Mouse (Mus musculus) stomach, embryonic 14.5 days (tissue): Measurements from ENCODE around the gene Hck. TPM values are rescaled to one million over a fixed set of nuclear protein-coding genes. Genes with fewer than 3 reads are reported as not detected.

Source experiments
- ATAC-seq: fragments of 200-750 bp; cut with Nextera tagmentation; 2 replicates; pipeline ENCODE4 v1.8.0; 2017; ENCODE audit warnings: low read depth, moderate TSS enrichment; ENCODE audit not compliant: insufficient number of reproducible peaks, insufficient read depth, low FRiP score
- H3K27ac ChIP-seq: fragments of 300-500 bp; sonication (generic); 2 replicates; pipeline ENCODE4 v1.5.1; 2014; ENCODE audit warnings: mild to moderate bottlenecking, low read length, moderate library complexity, mixed read lengths
- H3K27me3 ChIP-seq: fragments of 300-500 bp; sonication (generic); 2 replicates; pipeline ENCODE4 v1.6.1; 2014; ENCODE audit warnings: low read length, control low read depth, mixed read lengths; ENCODE audit not compliant: control insufficient read depth, insufficient read depth
- H3K36me3 ChIP-seq: fragments of 300-500 bp; sonication (generic); 2 replicates; pipeline ENCODE4 v1.6.1; 2014; ENCODE audit warnings: mild to moderate bottlenecking, control low read depth, low read length, moderate library complexity, mixed read lengths; ENCODE audit not compliant: control insufficient read depth, insufficient read depth
- H3K4me1 ChIP-seq: fragments of 300-500 bp; sonication (generic); 2 replicates; pipeline ENCODE4 v1.6.1; 2014; ENCODE audit warnings: low read length, control low read depth, mixed read lengths; ENCODE audit not compliant: control insufficient read depth, insufficient read depth
- H3K4me2 ChIP-seq: fragments of 300-500 bp; sonication (generic); replicated peaks from 2 replicates; pipeline ENCODE4 v1.6.1; 2014; ENCODE audit warnings: low read depth, low read length, control low read depth
- H3K4me3 ChIP-seq: fragments of 300-500 bp; sonication (generic); 2 replicates; pipeline ENCODE4 v1.5.1; 2014; ENCODE audit warnings: low read depth, low read length, control low read depth
- H3K9ac ChIP-seq: fragments of 300-500 bp; sonication (generic); replicated peaks from 2 replicates; pipeline ENCODE4 v1.6.1; 2014; ENCODE audit warnings: low read depth, mild to moderate bottlenecking, control low read depth, low read length, moderate library complexity, mixed read lengths
- H3K9me3 ChIP-seq: fragments of 300-500 bp; sonication (generic); 2 replicates; pipeline ENCODE4 v1.6.1; 2016; ENCODE audit warnings: low read depth, low read length, control low read depth; ENCODE audit not compliant: control insufficient read depth
- WGBS: fragments of 180-500 bp; shearing (Covaris S2); extraction: QIAGEN DNeasy Blood & Tissue Kit; methylation state at CpG from one replicate; pipeline ENCODE4 v1.1.7; 2014; 5-methylcytosine and 5-hydroxymethylcytosine counted together
- polyA plus RNA-seq: library from polyadenylated mRNA; unstranded; fragments of >200 nt; fragmentation: Nextera tagmentation; extraction: Ambion mirVana; gene quantifications from 2 replicates; pipeline ENCODE4 v1.2.1, GENCODE M21; 2014

Hck gene
- polyA plus RNA-seq, result 4.3 and 4.9 TPM in 2 replicates

DNA sequence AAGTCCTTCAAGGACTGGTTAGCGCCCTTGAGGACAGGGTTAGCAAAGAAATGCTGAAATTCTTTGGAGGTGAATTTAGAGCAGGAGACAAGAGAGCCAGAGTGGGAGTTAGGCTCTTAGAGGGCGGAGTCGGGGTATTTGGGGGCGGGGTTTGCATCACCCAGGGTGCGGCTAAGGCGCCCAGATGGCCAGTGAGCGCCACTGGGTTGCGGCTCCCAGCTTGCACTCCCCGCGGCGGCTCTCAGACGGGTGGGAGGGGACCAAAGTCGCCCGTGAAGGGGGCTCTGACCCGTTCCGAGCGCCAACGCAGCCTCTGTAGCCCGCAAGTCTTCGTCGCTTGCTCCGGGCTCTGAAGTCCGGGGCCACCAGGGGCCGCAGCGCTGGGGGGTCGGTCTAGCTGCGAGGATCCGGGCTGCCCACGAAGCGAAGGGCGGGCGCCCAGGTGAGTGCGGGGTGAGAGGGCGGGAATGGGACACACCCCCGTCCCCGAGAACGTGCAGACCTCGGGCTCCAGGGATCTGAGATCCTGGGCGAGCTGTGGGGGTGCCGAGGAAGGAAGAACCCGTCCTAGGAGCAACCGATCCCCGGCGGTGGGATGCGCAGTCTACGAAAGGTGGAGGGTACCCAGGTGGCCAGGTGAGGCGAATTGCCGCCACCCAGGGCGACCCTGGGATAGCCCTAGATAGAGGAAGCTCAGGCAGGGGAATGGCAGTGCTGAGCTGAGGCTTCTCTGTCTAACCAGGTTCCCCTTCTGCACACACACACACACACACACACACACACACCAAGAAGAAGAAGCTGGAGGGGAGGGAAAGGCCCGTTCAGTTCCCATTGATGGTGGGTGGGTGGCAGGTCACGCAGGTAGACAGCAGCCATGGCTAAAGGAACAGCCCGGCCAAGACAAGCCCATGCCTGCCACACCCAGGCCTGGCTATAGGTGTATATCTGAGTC lies at the start of gene Hck:
Hck (plus strand) TSS at position 156 of the 952 bp plus-strand sequence.
- ATAC-seq, result peak; percentile 67; the same call in 1 of the 2 replicates
- Histone ChIP-seq H3K4me1 (peaks cover 8% of the 10 kb centered on the region; the same call in 1 of the 2 replicates), H3K9ac (no peak within 1 kb of the TSS), H3K27me3 (peaks cover 17% of the 10 kb centered on the region; the same call in 1 of the 2 replicates), H3K27ac (no peak within 1 kb of the TSS), H3K4me2 (peak within 1 kb of the TSS; percentile 71), H3K4me3 (peak within 1 kb of the TSS; percentile 37), H3K9me3 (no peaks in the 10 kb centered on the region), H3K36me3 (no peaks in the 10 kb centered on the region)
- WGBS, result 3% methylated on average over 52 of the region's 52 CpGs

DNA sequence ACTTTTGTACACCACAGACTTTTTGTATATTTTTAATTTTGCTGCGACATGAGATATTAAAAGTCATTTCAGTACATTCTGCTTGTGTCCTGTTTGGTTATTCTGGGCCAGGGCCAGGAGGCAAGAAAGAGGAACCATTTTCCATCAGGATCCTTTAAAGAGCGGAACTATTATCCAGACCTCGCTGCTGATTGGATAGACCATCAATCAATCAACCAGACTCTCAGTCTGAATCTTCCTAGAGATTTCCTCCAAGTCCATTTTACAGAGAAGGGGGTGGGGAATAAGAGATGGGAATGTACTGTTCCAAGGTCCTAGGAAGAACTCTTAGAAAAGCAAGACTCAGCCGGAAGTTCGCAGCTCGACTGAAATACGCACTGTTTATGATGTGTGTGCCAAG lies 48.1 kb upstream of the Hck start:
- Histone ChIP-seq H3K4me3 (no peak overlapping the region), H3K27ac (no peak overlapping the region), H3K36me3 (no peaks in the 10 kb centered on the region), H3K9me3 (no peaks in the 10 kb centered on the region), H3K4me1 (no peaks in the 10 kb centered on the region), H3K9ac (no peak overlapping the region), H3K27me3 (no peaks in the 10 kb centered on the region), H3K4me2 (no peak overlapping the region)
- ATAC-seq, result no peak
- WGBS, result 79% methylated on average over 7 of the region's 7 CpGs

DNA sequence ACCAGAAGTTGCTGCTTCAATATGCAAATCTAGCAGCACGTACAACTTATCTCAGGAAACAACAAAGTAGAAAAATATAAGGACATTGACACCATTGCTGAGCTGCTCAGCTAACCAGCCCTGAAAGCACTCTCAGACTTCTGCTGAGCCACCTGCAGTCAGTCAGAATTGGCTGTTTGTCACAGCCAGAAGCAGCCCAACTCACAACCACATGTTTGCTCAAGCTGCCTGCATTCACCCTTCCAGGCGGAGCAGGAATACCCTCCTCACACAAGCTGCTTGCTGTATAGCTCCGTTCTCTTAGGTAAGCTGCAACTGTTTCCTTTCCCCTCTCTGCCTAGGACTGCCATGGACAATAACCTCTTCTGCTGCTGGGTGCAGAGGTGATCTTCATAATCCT lies 44.9 kb upstream of the Hck start:
- H3K9ac ChIP-seq, result no peak overlapping the region
- 42% methylated on average over 3 of the region's 3 CpGs for WGBS
- H3K9me3 ChIP-seq, result no peaks in the 10 kb centered on the region
- H3K27me3 ChIP-seq, result no peaks in the 10 kb centered on the region
- ATAC-seq, result no peak
- no peaks in the 10 kb centered on the region for H3K4me1 ChIP-seq
- H3K27ac ChIP-seq, result no peak overlapping the region
- H3K4me2 ChIP-seq, result no peak overlapping the region
- H3K36me3 ChIP-seq, result no peaks in the 10 kb centered on the region
- H3K4me3 ChIP-seq, result no peak overlapping the region

DNA sequence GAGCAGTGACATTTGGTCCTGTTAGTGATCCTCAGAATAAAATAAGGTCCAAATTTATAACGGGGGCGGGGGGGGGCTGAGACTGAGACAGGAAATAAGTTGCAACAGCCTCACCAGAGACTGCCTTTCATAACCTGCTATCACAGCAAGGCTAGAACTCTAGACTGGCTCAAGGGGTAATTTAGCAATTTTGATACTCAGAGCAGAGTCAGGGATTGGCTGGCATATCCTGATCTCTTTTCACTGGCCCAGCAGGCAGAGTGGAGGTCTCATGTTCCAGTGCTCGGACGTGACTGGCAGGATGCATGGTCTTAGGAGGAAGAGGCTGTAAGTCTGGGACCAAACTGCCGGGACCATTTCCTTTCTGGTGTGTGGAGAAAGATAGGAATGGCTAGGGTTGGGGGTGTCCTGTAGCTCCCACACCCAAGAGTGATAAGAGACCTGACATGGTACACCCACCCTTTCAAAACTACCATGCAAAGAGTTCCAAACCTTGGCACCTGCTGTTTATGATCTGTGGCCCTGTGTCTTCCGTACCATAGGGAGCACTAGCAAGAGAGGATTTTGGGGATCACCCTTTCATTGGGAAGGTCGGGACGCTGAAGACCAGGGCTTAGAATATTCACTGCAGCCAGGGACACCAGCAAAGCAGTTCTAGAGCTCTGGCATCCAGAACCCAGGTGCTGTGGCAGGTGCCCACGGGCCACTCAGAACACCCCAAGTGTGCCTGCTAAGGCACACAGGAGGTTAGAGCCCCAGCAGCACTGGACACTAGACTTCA lies 43.9 kb upstream of the Hck start:
- no peak overlapping the region for H3K4me3 ChIP-seq
- 67% methylated on average over 9 of the region's 9 CpGs for WGBS
- H3K9me3 ChIP-seq, result no peaks in the 10 kb centered on the region
- no peak overlapping the region for H3K9ac ChIP-seq
- no peak for ATAC-seq
- no peak overlapping the region for H3K4me2 ChIP-seq
- H3K27ac ChIP-seq, result no peak overlapping the region
- H3K4me1 ChIP-seq, result no peaks in the 10 kb centered on the region
- no peaks in the 10 kb centered on the region for H3K36me3 ChIP-seq
- no peaks in the 10 kb centered on the region for H3K27me3 ChIP-seq

DNA sequence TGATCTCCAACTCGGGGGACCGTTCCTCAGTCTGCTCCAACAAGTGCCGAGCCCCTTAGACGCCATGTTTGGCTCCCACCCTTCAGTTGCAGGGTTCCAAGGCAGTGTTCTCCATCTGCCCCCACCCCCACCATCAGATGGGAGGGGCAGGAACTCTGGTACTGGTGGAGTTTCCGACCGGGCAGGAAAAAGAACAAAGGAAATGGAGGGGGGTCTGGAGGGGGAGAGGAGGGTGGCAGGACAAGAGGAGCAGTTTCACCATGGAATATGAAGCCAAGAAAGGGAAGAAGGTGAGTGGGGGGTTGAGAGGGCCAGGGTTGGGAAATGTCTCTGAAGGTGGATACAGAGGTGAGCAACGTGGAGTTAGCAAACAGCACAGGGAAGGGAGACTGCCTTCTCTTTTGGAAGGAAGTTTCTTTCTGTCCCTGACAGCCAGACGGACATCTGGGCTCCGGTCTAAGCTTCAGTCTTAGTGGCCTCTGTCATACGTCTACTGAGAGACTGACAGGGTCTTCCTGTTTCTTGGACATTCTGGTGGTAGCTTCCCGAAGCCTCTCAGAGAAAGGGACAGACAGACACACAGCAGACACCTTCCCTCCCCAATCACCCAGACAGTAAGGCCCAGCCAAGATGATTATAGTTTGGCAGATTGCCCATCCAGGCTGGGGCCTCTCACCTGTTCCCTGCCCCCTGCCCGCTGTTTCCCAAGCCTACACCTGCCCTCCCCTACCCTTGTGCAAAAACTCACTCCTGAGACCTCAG lies 42.3 kb upstream of the Hck start, which contains the start of gene Ccm2l:
Ccm2l (plus strand) TSS at position 209 of the 762 bp plus-strand sequence.
- Histone ChIP-seq H3K36me3 (no peaks in the 10 kb centered on the region), H3K4me1 (no peaks in the 10 kb centered on the region), H3K27ac (no peak within 1 kb of the TSS), H3K9me3 (no peaks in the 10 kb centered on the region), H3K9ac (no peak within 1 kb of the TSS), H3K4me3 (no peak within 1 kb of the TSS), H3K4me2 (no peak within 1 kb of the TSS), H3K27me3 (peaks cover 11% of the 10 kb centered on the region; the same call in 1 of the 2 replicates)
- no peak for ATAC-seq
- 44% methylated on average over 12 of the region's 12 CpGs for WGBS

DNA sequence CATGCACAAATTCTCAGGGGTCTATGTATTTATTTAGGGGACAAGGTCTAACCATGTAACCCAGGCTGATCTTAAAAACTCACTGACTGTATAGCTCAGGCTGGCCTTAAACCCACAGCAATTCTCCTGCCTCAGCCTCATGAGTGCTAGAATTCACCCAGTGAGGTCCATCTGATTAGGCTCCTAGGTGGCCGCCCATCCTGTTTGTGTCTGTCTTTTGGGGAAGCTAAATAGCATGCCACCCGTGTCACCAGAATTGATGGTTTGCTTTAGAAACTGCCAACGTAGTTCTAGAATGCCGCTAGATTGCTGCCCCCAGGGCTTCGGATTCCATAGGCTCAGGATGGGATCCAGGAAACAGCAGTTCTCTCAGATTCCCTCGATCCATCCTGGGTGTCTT lies 41.3 kb upstream of the Hck start:
- no peak for ATAC-seq
- Histone ChIP-seq H3K4me2 (no peak overlapping the region), H3K4me1 (no peaks in the 10 kb centered on the region), H3K27me3 (peaks cover 20% of the 10 kb centered on the region), H3K4me3 (no peak overlapping the region), H3K9me3 (no peaks in the 10 kb centered on the region), H3K27ac (no peak overlapping the region), H3K9ac (no peak overlapping the region), H3K36me3 (no peaks in the 10 kb centered on the region)
- 50% methylated on average over 6 of the region's 6 CpGs for WGBS

DNA sequence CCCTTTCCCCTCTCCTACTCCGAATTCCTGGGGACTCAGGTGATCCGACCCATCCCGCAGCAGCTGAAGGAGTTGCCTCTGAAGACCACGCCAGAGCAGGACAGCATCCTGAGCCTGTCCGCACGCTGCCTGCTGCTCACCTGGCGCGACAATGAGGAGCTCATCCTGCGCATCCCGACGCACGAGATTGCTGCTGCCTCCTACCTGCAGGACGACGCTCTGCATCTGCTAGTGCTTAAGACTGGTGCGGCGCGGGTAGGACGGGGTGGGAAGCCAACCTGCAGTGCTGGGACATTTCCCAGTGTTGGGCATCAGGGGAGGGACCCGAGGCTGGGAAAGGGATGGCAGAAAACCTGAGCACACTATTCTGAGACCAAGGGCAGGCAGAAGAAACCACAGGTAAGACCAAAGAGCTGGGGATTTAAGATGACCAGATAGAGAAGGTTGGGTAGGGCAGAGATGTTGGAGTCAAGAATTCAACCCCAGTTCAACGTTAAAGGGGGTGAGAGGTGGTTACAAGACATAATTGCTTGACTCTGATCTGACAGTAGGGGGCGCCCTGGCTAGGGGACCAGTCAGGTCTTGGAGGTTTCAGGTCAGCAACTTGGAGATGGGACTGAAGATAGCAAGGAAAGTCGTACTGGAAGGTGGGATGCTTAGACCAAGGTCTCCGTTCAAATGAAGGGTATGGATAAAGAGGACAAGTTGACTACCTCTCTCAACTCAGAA lies 37.3 kb upstream of the Hck start:
- Histone ChIP-seq H3K9me3 (no peaks in the 10 kb centered on the region), H3K9ac (0 out of 2 replicates have a peak overlapping the region, but pooled peaks have one; percentile 10), H3K4me1 (no peaks in the 10 kb centered on the region), H3K36me3 (no peaks in the 10 kb centered on the region), H3K27me3 (peaks cover 34% of the 10 kb centered on the region), H3K4me3 (0 out of 2 replicates have a peak overlapping the region, but pooled peaks have one; percentile 22), H3K27ac (no peak overlapping the region), H3K4me2 (peak overlapping the region; percentile 48; the same call in 1 of the 2 replicates)
- 11% methylated on average over 23 of the region's 23 CpGs for WGBS
- no peak for ATAC-seq
